Mouse (Mus musculus) kidney, postnatal 0 days (tissue): ENCODE measurements around the gene Ociad2. TPM values are rescaled to one million over a fixed set of nuclear protein-coding genes. Genes with fewer than 3 reads are reported as not detected.

ENCODE experiments used
- ATAC-seq: fragments of 200-750 bp; cut with Nextera tagmentation; replicated peaks from 2 replicates; pipeline ENCODE4 v1.8.0; 2017; ENCODE audit warnings: low read depth, moderate number of reproducible peaks, moderate TSS enrichment, moderate library complexity; ENCODE audit not compliant: low FRiP score
- DNase-seq: peaks from one replicate; pipeline ENCODE4 v3.0.0-alpha.2; 2016; ENCODE audit warnings: low spot score
- H3K27ac ChIP-seq: fragments of 300-500 bp; sonication (generic); 2 replicates; pipeline ENCODE4 v1.5.1; 2014; ENCODE audit warnings: mild to moderate bottlenecking
- H3K27me3 ChIP-seq: fragments of 300-500 bp; sonication (generic); 2 replicates; pipeline ENCODE4 v1.6.1; 2014; ENCODE audit warnings: low read length, mixed read lengths; ENCODE audit not compliant: insufficient read depth
- H3K36me3 ChIP-seq: fragments of 300-500 bp; sonication (generic); 2 replicates; pipeline ENCODE4 v1.6.1; 2014; ENCODE audit warnings: low read length, mixed read lengths; ENCODE audit not compliant: insufficient read depth
- H3K4me1 ChIP-seq: fragments of 300-500 bp; sonication (generic); replicated peaks from 2 replicates; pipeline ENCODE4 v1.6.1; 2014; ENCODE audit warnings: antibody characterized with exemption, low read length, mixed read lengths; ENCODE audit not compliant: insufficient read depth
- H3K4me2 ChIP-seq: fragments of 300-500 bp; sonication (generic); 2 replicates; pipeline ENCODE4 v1.6.1; 2014; ENCODE audit warnings: mild to moderate bottlenecking, low read length, moderate library complexity, mixed read lengths
- H3K4me3 ChIP-seq: fragments of 300-500 bp; sonication (generic); replicated peaks from 2 replicates; pipeline ENCODE4 v1.5.1; 2014; ENCODE audit warnings: low read depth, low read length
- H3K9ac ChIP-seq: fragments of 300-500 bp; sonication (generic); 2 replicates; pipeline ENCODE4 v1.6.1; 2014; ENCODE audit warnings: low read depth, low read length
- H3K9me3 ChIP-seq: fragments of 300-500 bp; sonication (generic); replicated peaks from 2 replicates; pipeline ENCODE4 v1.6.1; 2016; ENCODE audit warnings: low read length, inconsistent platforms, mixed read lengths
- CTCF ChIP-seq: IDR thresholded peaks from 2 replicates; pipeline ENCODE4 v1.5.1; 2016; ENCODE audit warnings: antibody characterized with exemption, low read depth, mild to moderate bottlenecking, moderate library complexity
- WGBS: fragments of 180-500 bp; shearing (Covaris S2); extraction: QIAGEN DNeasy Blood & Tissue Kit; methylation state at CpG from one replicate; pipeline ENCODE4 v1.1.7; 2014; 5-methylcytosine and 5-hydroxymethylcytosine counted together
- polyA plus RNA-seq: library from polyadenylated mRNA; unstranded; fragments of >200 nt; fragmentation: Nextera tagmentation; extraction: Ambion mirVana; gene quantifications from 2 replicates; pipeline ENCODE4 v1.2.1, GENCODE M21; 2015

Gene Ociad2
- polyA plus RNA-seq, 1 experiment from 2014 or later, result 27.4 TPM

DNA sequence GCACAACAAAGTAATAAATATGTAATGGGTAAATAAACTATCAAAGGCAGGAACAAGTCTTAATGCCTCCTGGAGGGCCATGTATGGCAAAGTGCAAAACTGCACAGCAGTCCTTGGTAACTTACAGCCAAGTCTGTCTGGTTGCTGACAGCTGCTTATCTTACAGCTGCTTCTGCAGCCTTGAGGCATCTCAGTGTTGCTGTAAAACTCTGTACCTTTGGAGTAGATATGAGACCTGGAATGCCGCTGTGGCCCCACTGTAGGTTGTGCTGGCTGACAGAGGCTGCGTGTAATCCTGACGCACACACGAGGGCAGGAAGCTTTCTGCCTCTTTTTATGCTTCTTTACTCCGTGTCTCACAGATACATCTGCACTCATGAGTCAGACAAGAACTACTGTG, 29.4 kb downstream of the Ociad2 start:
- DNase-seq, result no peak
- no peaks in the 10 kb centered on the region for H3K27me3 ChIP-seq
- no peaks in the 10 kb centered on the region for H3K9me3 ChIP-seq
- H3K27ac ChIP-seq, result no peak overlapping the region
- TF ChIP-seq CTCF, result no peak
- WGBS, result 95% methylated on average over 5 of the region's 5 CpGs
- H3K4me1 ChIP-seq, result no peaks in the 10 kb centered on the region
- H3K4me3 ChIP-seq, result no peak overlapping the region
- H3K4me2 ChIP-seq, result no peak overlapping the region
- H3K9ac ChIP-seq, result no peak overlapping the region
- H3K36me3 ChIP-seq, result peaks cover 58% of the 10 kb centered on the region
- no peak for ATAC-seq

DNA sequence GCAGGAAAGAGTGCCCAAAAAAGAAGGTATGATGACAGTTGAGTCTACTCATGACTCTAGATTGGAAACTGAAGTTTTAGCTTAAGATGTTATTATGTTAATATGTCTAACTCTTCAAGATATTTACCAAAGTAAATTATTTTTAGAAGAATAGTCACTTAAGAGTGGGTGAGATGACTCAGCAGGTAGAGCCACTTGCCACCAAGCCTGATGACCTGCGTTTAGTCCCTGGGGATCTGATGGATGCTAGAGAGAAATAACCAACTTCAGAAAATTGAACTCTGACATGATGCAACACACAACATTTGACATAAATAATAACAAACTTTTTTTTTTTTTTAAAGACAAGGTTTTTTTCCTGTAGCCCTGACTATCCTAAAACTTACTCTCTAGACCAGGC, 30.4 kb downstream of the Ociad2 start:
- no peak for DNase-seq
- no peaks in the 10 kb centered on the region for H3K4me1 ChIP-seq
- no peak for ATAC-seq
- H3K9ac ChIP-seq, result no peak overlapping the region
- TF ChIP-seq CTCF, result no peak
- no peak overlapping the region for H3K27ac ChIP-seq
- H3K9me3 ChIP-seq, result no peaks in the 10 kb centered on the region
- H3K4me2 ChIP-seq, result no peak overlapping the region
- H3K36me3 ChIP-seq, result peaks cover 59% of the 10 kb centered on the region
- H3K27me3 ChIP-seq, result no peaks in the 10 kb centered on the region
- H3K4me3 ChIP-seq, result no peak overlapping the region
- 100% methylated on average over 1 of the region's 1 CpGs for WGBS

DNA sequence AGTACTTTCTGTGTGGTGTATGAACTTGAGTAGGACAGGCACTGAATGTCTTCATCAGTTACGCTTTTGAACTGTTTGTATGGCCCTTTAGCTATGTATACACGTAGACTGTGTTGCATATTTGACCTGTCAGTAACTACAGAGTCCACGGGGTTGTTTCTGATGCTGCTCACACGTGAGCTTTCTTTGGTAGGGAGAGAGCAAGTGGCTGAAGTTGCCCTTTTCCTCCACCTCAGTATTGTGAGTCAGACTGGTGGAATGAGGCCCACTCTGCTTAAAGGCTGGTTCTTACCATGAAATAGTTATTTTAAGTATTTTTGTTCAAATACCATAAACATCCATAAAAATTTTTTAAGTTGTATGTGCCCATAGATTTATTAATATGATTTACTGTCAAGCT, 31.3 kb downstream of the Ociad2 start:
- peaks cover 58% of the 10 kb centered on the region for H3K36me3 ChIP-seq
- no peak overlapping the region for H3K4me2 ChIP-seq

DNA sequence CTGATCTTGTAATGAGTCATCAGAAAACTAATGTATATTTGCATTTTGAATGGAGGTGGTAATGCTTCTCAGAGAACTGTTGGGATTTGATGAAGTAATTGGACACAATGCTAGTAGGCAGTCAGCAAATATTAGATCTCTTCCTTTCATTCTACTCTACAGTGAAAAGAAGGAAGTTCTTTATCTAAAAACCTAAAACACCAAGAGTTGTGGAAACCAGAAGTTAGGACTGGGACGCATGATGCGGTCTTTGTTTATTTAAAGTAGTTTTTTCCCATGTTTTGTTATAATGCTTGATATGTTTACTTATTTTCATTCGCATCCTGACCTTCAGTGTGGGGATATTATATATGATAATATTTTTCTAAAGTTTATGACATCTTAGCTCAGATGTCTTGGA, 33.5 kb downstream of the Ociad2 start:
- Histone ChIP-seq H3K36me3 (peaks cover 45% of the 10 kb centered on the region), H3K4me3 (no peak overlapping the region), H3K4me2 (no peak overlapping the region), H3K27me3 (no peaks in the 10 kb centered on the region), H3K9me3 (no peaks in the 10 kb centered on the region), H3K27ac (no peak overlapping the region), H3K9ac (no peak overlapping the region), H3K4me1 (no peaks in the 10 kb centered on the region)
- WGBS, result 93% methylated on average over 3 of the region's 3 CpGs
- ATAC-seq, result no peak
- DNase-seq, result no peak
- no peak for TF ChIP-seq CTCF

More for the DNA sequence above, 31.3 kb downstream of the Ociad2 start:
- Histone ChIP-seq H3K4me3 (no peak overlapping the region), H3K27me3 (no peaks in the 10 kb centered on the region), H3K9ac (no peak overlapping the region), H3K27ac (no peak overlapping the region), H3K4me1 (no peaks in the 10 kb centered on the region), H3K9me3 (no peaks in the 10 kb centered on the region)
- DNase-seq (no peak), ATAC-seq (no peak)
- TF ChIP-seq CTCF, result no peak
- WGBS, result 87% methylated on average over 4 of the region's 4 CpGs

DNA sequence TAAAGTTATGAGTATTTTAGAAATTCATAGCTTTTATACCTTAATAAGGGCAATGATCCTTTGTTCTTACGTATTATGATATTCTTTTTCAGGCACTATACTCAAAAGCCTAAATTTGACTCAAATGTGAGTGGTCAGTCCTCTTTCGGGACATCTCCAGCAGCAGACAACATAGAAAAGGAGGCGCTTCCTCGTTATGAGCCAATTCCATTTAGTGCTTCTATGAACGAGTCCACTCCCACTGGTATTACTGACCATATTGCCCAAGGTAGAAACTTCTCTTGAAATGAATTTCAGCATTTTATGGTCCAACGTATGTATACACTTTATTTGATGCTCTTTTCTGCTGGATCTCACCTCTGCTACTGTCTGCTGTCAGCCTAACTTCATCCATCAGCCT, 34.3 kb downstream of the Ociad2 start:
- H3K4me1 ChIP-seq, result no peaks in the 10 kb centered on the region
- 96% methylated on average over 6 of the region's 6 CpGs for WGBS
- H3K9ac ChIP-seq, result no peak overlapping the region
- no peak for TF ChIP-seq CTCF
- no peak overlapping the region for H3K27ac ChIP-seq
- H3K27me3 ChIP-seq, result no peaks in the 10 kb centered on the region
- DNase-seq, result no peak
- no peak overlapping the region for H3K4me3 ChIP-seq
- peaks cover 52% of the 10 kb centered on the region for H3K36me3 ChIP-seq
- H3K9me3 ChIP-seq, result no peaks in the 10 kb centered on the region
- H3K4me2 ChIP-seq, result no peak overlapping the region
- no peak for ATAC-seq

DNA sequence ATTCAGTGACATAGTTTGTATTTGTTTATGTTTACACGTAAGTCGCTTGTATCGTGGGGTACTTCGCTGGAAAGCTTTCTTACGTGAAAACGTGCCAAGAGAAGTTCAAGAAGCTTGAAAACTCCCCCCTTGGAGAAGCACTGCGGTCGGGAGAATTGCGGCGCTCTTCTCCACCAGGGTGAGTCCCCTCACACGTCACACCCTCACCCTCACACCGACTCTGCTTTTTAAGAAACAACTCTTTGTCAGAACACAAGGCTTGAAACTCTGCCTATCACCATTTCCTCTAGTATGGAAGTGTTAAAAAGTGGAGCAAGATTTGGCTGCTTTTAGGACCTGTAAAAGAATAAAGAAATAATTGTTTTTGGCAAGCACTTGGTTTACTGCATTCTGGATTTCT, 36.3 kb downstream of the Ociad2 start:
- WGBS, result 85% methylated on average over 12 of the region's 12 CpGs
- H3K9me3 ChIP-seq, result no peaks in the 10 kb centered on the region
- peaks cover 54% of the 10 kb centered on the region for H3K36me3 ChIP-seq
- H3K4me3 ChIP-seq, result no peak overlapping the region
- no peak overlapping the region for H3K4me2 ChIP-seq
- no peaks in the 10 kb centered on the region for H3K4me1 ChIP-seq
- ATAC-seq (no peak), DNase-seq (peak; percentile 23)
- H3K27me3 ChIP-seq, result no peaks in the 10 kb centered on the region
- H3K9ac ChIP-seq, result no peak overlapping the region
- TF ChIP-seq CTCF, result no peak
- no peak overlapping the region for H3K27ac ChIP-seq

DNA sequence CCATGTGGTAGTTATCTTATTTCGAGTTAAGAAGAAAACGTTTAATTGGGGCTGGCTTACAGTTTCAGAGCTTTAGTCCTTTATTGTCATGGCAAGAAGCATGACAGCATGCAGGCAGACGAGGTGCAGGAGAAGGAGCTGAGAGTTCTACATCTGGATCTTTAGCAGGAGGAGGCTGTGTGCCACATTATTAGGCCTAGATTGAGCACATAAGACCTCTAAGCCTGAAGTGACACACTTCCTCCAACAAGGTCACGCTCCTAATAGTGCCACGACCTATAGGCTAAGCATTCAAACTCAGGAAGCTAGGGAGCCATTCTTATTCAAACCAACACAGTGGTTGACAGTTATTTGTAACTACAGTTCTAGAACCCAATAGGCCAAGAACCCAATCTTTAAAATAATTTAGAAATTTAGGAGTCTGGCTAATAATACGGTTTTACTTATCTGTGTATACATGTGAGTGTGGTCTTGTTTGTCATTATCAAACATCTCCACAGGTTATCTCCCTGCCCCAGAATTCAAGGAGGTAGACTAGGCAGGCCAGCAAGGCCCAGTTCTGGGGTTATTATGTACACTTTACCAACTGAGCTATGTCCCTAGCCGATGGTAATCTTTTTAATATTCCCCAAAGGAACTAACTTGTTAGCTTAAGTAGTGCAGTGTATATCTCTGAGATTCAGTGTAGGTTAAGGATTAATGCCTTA, 39.1 kb downstream of the Ociad2 start:
- H3K9me3 ChIP-seq, result no peaks in the 10 kb centered on the region
- no peak overlapping the region for H3K9ac ChIP-seq
- DNase-seq (no peak), ATAC-seq (no peak)
- H3K4me3 ChIP-seq, result no peak overlapping the region
- 87% methylated on average over 7 of the region's 7 CpGs for WGBS
- no peaks in the 10 kb centered on the region for H3K4me1 ChIP-seq
- H3K27me3 ChIP-seq, result no peaks in the 10 kb centered on the region
- H3K36me3 ChIP-seq, result peaks cover 36% of the 10 kb centered on the region
- TF ChIP-seq CTCF, result no peak
- H3K4me2 ChIP-seq, result no peak overlapping the region
- no peak overlapping the region for H3K27ac ChIP-seq
